Mouse (Mus musculus) limb, embryonic 11.5 days (tissue): ENCODE data around the gene Stard13. TPM values are rescaled to one million over a fixed set of nuclear protein-coding genes. Genes with fewer than 3 reads are reported as not detected.

Experiments
- ATAC-seq: fragments of 200-750 bp; cut with Nextera tagmentation; 2 replicates; pipeline ENCODE4 v1.8.0; 2017; ENCODE audit warnings: low read depth; ENCODE audit not compliant: insufficient number of reproducible peaks, low FRiP score, low TSS enrichment
- DNase-seq: peaks from one replicate; pipeline ENCODE4 v3.0.0-alpha.2; 2015; ENCODE audit warnings: low spot score
- H3K27ac ChIP-seq: fragments of 300-500 bp; sonication (generic); replicated peaks from 2 replicates; pipeline ENCODE4 v1.5.1; 2014; ENCODE audit warnings: low read depth, mild to moderate bottlenecking, low read length
- H3K27me3 ChIP-seq: fragments of 300-500 bp; sonication (generic); 2 replicates; pipeline ENCODE4 v1.6.1; 2014; ENCODE audit warnings: mild to moderate bottlenecking, low read length, mixed read lengths; ENCODE audit not compliant: control insufficient read depth, insufficient read depth
- H3K36me3 ChIP-seq: fragments of 300-500 bp; sonication (generic); 2 replicates; pipeline ENCODE4 v1.6.1; 2014; ENCODE audit warnings: mild to moderate bottlenecking, low read length, moderate library complexity, mixed read lengths; ENCODE audit not compliant: control insufficient read depth, insufficient read depth
- H3K4me1 ChIP-seq: fragments of 300-500 bp; sonication (generic); 2 replicates; pipeline ENCODE4 v1.6.1; 2014; ENCODE audit warnings: low read length, mixed read lengths; ENCODE audit not compliant: control insufficient read depth, insufficient read depth
- H3K4me2 ChIP-seq: fragments of 300-500 bp; sonication (generic); 2 replicates; pipeline ENCODE4 v1.6.1; 2014; ENCODE audit warnings: low read depth, mild to moderate bottlenecking, moderate library complexity; ENCODE audit not compliant: severe bottlenecking
- H3K4me3 ChIP-seq: fragments of 300-500 bp; sonication (generic); 2 replicates; pipeline ENCODE4 v1.5.1; 2014; ENCODE audit warnings: low read depth, low read length
- H3K9ac ChIP-seq: fragments of 300-500 bp; sonication (generic); 2 replicates; pipeline ENCODE4 v1.6.1; 2014; ENCODE audit warnings: mild to moderate bottlenecking, low read length
- H3K9me3 ChIP-seq: fragments of 300-500 bp; sonication (generic); 2 replicates; pipeline ENCODE4 v1.6.1; 2016; ENCODE audit warnings: low read length; ENCODE audit not compliant: control insufficient read depth
- WGBS: fragments of 180-500 bp; shearing (Covaris S2); extraction: QIAGEN DNeasy Blood & Tissue Kit; methylation state at CpG from one replicate; pipeline ENCODE4 v1.1.7; 2014; 5-methylcytosine and 5-hydroxymethylcytosine counted together
- polyA plus RNA-seq: library from polyadenylated mRNA; unstranded; fragments of >200 nt; fragmentation: Nextera tagmentation; extraction: Ambion mirVana; gene quantifications from 2 replicates; pipeline ENCODE4 v1.2.1, GENCODE M21; 2014

Gene Stard13
- polyA plus RNA-seq, 1 experiment from 2014 or later: 3.7 TPM

GRCm38 (mm10) chr5:151090996-151091395 is 142.6 kb downstream of the Stard13 start:
- H3K27ac ChIP-seq: no peak overlapping the region
- H3K4me1 ChIP-seq: no peaks in the 10 kb centered on the region
- DNase-seq (no peak), ATAC-seq (no peak)
- no peak overlapping the region for H3K9ac ChIP-seq
- 93% methylated on average over 6 of the region's 6 CpGs for WGBS
- H3K27me3 ChIP-seq: no peaks in the 10 kb centered on the region
- no peak overlapping the region for H3K4me3 ChIP-seq
- no peaks in the 10 kb centered on the region for H3K36me3 ChIP-seq
- H3K9me3 ChIP-seq: no peaks in the 10 kb centered on the region
- no peak overlapping the region for H3K4me2 ChIP-seq

GRCm38 (mm10) chr5:151089201-151089600 is 144.4 kb downstream of the Stard13 start:
- Histone ChIP-seq H3K9me3 (no peaks in the 10 kb centered on the region), H3K27me3 (no peaks in the 10 kb centered on the region), H3K36me3 (no peaks in the 10 kb centered on the region), H3K27ac (no peak overlapping the region), H3K4me3 (no peak overlapping the region), H3K4me2 (no peak overlapping the region), H3K9ac (no peak overlapping the region), H3K4me1 (no peaks in the 10 kb centered on the region)
- DNase-seq (no peak), ATAC-seq (no peak)
- 40% methylated on average over 6 of the region's 6 CpGs for WGBS

GRCm38 (mm10) chr5:151086425-151087202 is 147.0 kb downstream of the Stard13 start:
- Histone ChIP-seq H3K4me2 (no peak overlapping the region), H3K4me1 (no peaks in the 10 kb centered on the region), H3K36me3 (no peaks in the 10 kb centered on the region), H3K9ac (no peak overlapping the region), H3K27ac (no peak overlapping the region), H3K4me3 (no peak overlapping the region), H3K9me3 (no peaks in the 10 kb centered on the region), H3K27me3 (no peaks in the 10 kb centered on the region)
- DNase-seq (no peak), ATAC-seq (no peak)
- WGBS: 63% methylated on average over 9 of the region's 9 CpGs

GRCm38 (mm10) chr5:151085749-151086148 is 147.9 kb downstream of the Stard13 start:
- Histone ChIP-seq H3K27ac (no peak overlapping the region), H3K36me3 (no peaks in the 10 kb centered on the region), H3K4me3 (no peak overlapping the region), H3K4me1 (no peaks in the 10 kb centered on the region), H3K4me2 (no peak overlapping the region), H3K9ac (no peak overlapping the region), H3K9me3 (no peaks in the 10 kb centered on the region), H3K27me3 (no peaks in the 10 kb centered on the region)
- no peak for DNase-seq
- no peak for ATAC-seq
- WGBS: 72% methylated on average over 8 of the region's 8 CpGs

- no peaks in the 10 kb centered on the region for H3K4me1 ChIP-seq
- WGBS: 81% methylated on average over 4 of the region's 4 CpGs
- no peak overlapping the region for H3K4me2 ChIP-seq
- DNase-seq (no peak), ATAC-seq (no peak)
- H3K27ac ChIP-seq: no peak overlapping the region
- no peaks in the 10 kb centered on the region for H3K9me3 ChIP-seq
- H3K4me3 ChIP-seq: no peak overlapping the region
- no peaks in the 10 kb centered on the region for H3K27me3 ChIP-seq
- no peaks in the 10 kb centered on the region for H3K36me3 ChIP-seq
- H3K9ac ChIP-seq: no peak overlapping the region
Measured at GRCm38 (mm10) chr5:151080276-151080675, 153.4 kb downstream of the Stard13 start.

- ATAC-seq: no peak
- no peaks in the 10 kb centered on the region for H3K36me3 ChIP-seq
- H3K27me3 ChIP-seq: no peaks in the 10 kb centered on the region
- 98% methylated on average over 2 of the region's 2 CpGs for WGBS
- H3K9me3 ChIP-seq: no peaks in the 10 kb centered on the region
- H3K4me3 ChIP-seq: no peak overlapping the region
- H3K4me2 ChIP-seq: no peak overlapping the region
- H3K4me1 ChIP-seq: no peaks in the 10 kb centered on the region
- no peak overlapping the region for H3K27ac ChIP-seq
- DNase-seq: no peak
- H3K9ac ChIP-seq: no peak overlapping the region
Measured at GRCm38 (mm10) chr5:151077953-151078352, 155.7 kb downstream of the Stard13 start.

GRCm38 (mm10) chr5:151076917-151077316 is 156.7 kb downstream of the Stard13 start:
- no peak overlapping the region for H3K9ac ChIP-seq
- DNase-seq (no peak), ATAC-seq (no peak)
- no peak overlapping the region for H3K4me3 ChIP-seq
- no peak overlapping the region for H3K4me2 ChIP-seq
- H3K4me1 ChIP-seq: no peaks in the 10 kb centered on the region
- no peaks in the 10 kb centered on the region for H3K27me3 ChIP-seq
- H3K9me3 ChIP-seq: no peaks in the 10 kb centered on the region
- no peaks in the 10 kb centered on the region for H3K36me3 ChIP-seq
- WGBS: 82% methylated on average over 3 of the region's 3 CpGs
- H3K27ac ChIP-seq: no peak overlapping the region

GRCm38 (mm10) chr5:151074282-151074681 is 159.4 kb downstream of the Stard13 start:
- DNase-seq (no peak), ATAC-seq (no peak)
- H3K27ac ChIP-seq: no peak overlapping the region
- no peak overlapping the region for H3K4me2 ChIP-seq
- H3K36me3 ChIP-seq: no peaks in the 10 kb centered on the region
- no peaks in the 10 kb centered on the region for H3K27me3 ChIP-seq
- no peaks in the 10 kb centered on the region for H3K9me3 ChIP-seq
- H3K4me3 ChIP-seq: no peak overlapping the region
- WGBS: 93% methylated on average over 4 of the region's 4 CpGs
- peaks cover 11% of the 10 kb centered on the region for H3K4me1 ChIP-seq
- H3K9ac ChIP-seq: no peak overlapping the region

GRCm38 (mm10) chr5:151071430-151071829 is 162.2 kb downstream of the Stard13 start:
- H3K27ac ChIP-seq: peak overlapping the region; percentile 43; the same call in 1 of the 2 replicates
- WGBS: 59% methylated on average over 6 of the region's 6 CpGs
- no peak overlapping the region for H3K4me2 ChIP-seq

More at GRCm38 (mm10) chr5:151071430-151071829, 162.2 kb downstream of the Stard13 start:
- no peaks in the 10 kb centered on the region for H3K27me3 ChIP-seq
- no peak overlapping the region for H3K4me3 ChIP-seq
- peaks cover 11% of the 10 kb centered on the region for H3K4me1 ChIP-seq
- no peaks in the 10 kb centered on the region for H3K9me3 ChIP-seq
- DNase-seq (no peak), ATAC-seq (no peak)
- no peak overlapping the region for H3K9ac ChIP-seq
- no peaks in the 10 kb centered on the region for H3K36me3 ChIP-seq
